Mouse (Mus musculus) kidney, adult 2 months (tissue): ENCODE results near the gene Tspan12.

ENCODE experiments used
- CTCF ChIP-seq: fragments of 200-500 bp; conservative IDR thresholded peaks from 2 replicates; pipeline ENCODE4 v1.5.1; 2011; ENCODE audit warnings: low read depth, mild to moderate bottlenecking, control low read depth, low read length, moderate library complexity, mixed read lengths; ENCODE audit not compliant: insufficient read depth, insufficient read length
- POLR2A ChIP-seq: fragments of 200-500 bp; IDR thresholded peaks from one replicate; pipeline ENCODE4 v1.6.1; 2011; ENCODE audit warnings: low read depth, low read length, control low read depth

DNA sequence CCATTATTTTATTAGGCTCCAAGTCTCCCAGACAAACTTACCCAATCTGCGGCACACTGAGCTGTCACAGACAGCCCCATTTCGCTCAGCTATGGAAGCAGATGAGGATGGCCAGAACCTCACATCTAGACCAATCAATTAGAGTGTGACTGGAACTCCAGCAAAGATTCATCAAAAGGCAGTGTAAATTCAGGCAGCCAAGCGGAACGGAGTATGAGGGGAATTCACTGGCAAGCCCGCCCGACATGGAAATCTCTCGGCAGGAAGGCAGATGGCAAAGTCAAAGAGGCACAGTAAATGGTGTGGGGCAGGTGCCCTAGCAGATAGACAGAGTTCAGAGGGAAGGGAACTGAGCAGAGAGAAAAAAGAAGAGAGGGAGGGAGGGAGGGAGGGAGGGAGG is 5.5 kb upstream of the Tspan12 start:
- TF ChIP-seq CTCF (no peak), POLR2A (no peak)
